Mouse (Mus musculus) heart, embryonic 12.5 days (tissue): Measurements from ENCODE around the gene Rara. TPM values are rescaled to one million over a fixed set of nuclear protein-coding genes. Genes with fewer than 3 reads are reported as not detected.

Experiments used
- ATAC-seq: fragments of 200-750 bp; cut with Nextera tagmentation; 2 replicates; pipeline ENCODE4 v1.8.0; 2017; ENCODE audit warnings: moderate TSS enrichment, moderate library complexity; ENCODE audit not compliant: insufficient number of reproducible peaks, low FRiP score
- H3K27ac ChIP-seq: fragments of 300-500 bp; sonication (generic); 2 replicates; pipeline ENCODE4 v1.5.1; 2016; ENCODE audit warnings: mild to moderate bottlenecking, moderate library complexity; ENCODE audit not compliant: poor library complexity, severe bottlenecking
- H3K27me3 ChIP-seq: fragments of 300-500 bp; sonication (generic); replicated peaks from 2 replicates; pipeline ENCODE4 v1.6.1; 2016; ENCODE audit warnings: mild to moderate bottlenecking, moderate library complexity
- H3K36me3 ChIP-seq: fragments of 300-500 bp; sonication (generic); 2 replicates; pipeline ENCODE4 v1.6.1; 2016; ENCODE audit warnings: mild to moderate bottlenecking, moderate library complexity
- H3K4me1 ChIP-seq: fragments of 300-500 bp; sonication (generic); replicated peaks from 2 replicates; pipeline ENCODE4 v1.6.1; 2016; ENCODE audit warnings: mild to moderate bottlenecking
- H3K4me2 ChIP-seq: fragments of 300-500 bp; sonication (generic); 2 replicates; pipeline ENCODE4 v1.6.1; 2016; ENCODE audit warnings: mild to moderate bottlenecking, moderate library complexity
- H3K4me3 ChIP-seq: fragments of 300-500 bp; sonication (generic); 2 replicates; pipeline ENCODE4 v1.5.1; 2016; ENCODE audit warnings: mild to moderate bottlenecking
- H3K9ac ChIP-seq: fragments of 300-500 bp; sonication (generic); 2 replicates; pipeline ENCODE4 v1.6.1; 2016; ENCODE audit warnings: mild to moderate bottlenecking, moderate library complexity
- H3K9me3 ChIP-seq: fragments of 300-500 bp; sonication (generic); replicated peaks from 2 replicates; pipeline ENCODE4 v1.6.1; 2016; ENCODE audit warnings: mild to moderate bottlenecking, moderate library complexity
- WGBS: fragments of 180-500 bp; shearing (Covaris S2); methylation state at CpG from one replicate; pipeline ENCODE4 v1.1.7; 2016; 5-methylcytosine and 5-hydroxymethylcytosine counted together
- polyA plus RNA-seq: library from polyadenylated mRNA; unstranded; fragments of >200 nt; fragmentation: Nextera tagmentation; extraction: Ambion mirVana; gene quantifications from 2 replicates; pipeline ENCODE4 v1.2.1, GENCODE M21; 2016

The Rara gene
- polyA plus RNA-seq, 1 experiment from 2014 or later = 33.8 TPM

GRCm38 (mm10) chr11:98953835-98954320, 26.3 kb downstream of the Rara start:
- Histone ChIP-seq H3K27me3 (no peaks in the 10 kb centered on the region), H3K9ac (0 out of 2 replicates have a peak overlapping the region, but pooled peaks have one; percentile 44), H3K4me2 (peak overlapping the region; percentile 55), H3K27ac (peak overlapping the region; percentile 83), H3K36me3 (peaks cover 50% of the 10 kb centered on the region), H3K4me1 (peaks cover 74% of the 10 kb centered on the region), H3K9me3 (no peaks in the 10 kb centered on the region), H3K4me3 (no peak overlapping the region)
- WGBS = 18% methylated on average over 13 of the region's 13 CpGs
- ATAC-seq = no peak

- peak overlapping the region; percentile 55 for H3K4me2 ChIP-seq
- no peaks in the 10 kb centered on the region for H3K27me3 ChIP-seq
- WGBS = 7% methylated on average over 10 of the region's 10 CpGs
- peak overlapping the region; percentile 44 for H3K9ac ChIP-seq
- ATAC-seq = peak; percentile 52
- H3K4me1 ChIP-seq = peaks cover 74% of the 10 kb centered on the region
- H3K36me3 ChIP-seq = peaks cover 46% of the 10 kb centered on the region
- peak overlapping the region; percentile 83 for H3K27ac ChIP-seq
- no peaks in the 10 kb centered on the region for H3K9me3 ChIP-seq
- H3K4me3 ChIP-seq = no peak overlapping the region
Observed at GRCm38 (mm10) chr11:98954373-98954772, 26.8 kb downstream of the Rara start.

GRCm38 (mm10) chr11:98954801-98955706, 27.4 kb downstream of the Rara start:
- H3K27ac ChIP-seq = peak overlapping the region; percentile 83
- peaks cover 74% of the 10 kb centered on the region for H3K4me1 ChIP-seq
- 18% methylated on average over 16 of the region's 17 CpGs for WGBS
- peak overlapping the region; percentile 55 for H3K4me2 ChIP-seq
- peak; percentile 37 for ATAC-seq
- H3K27me3 ChIP-seq = no peaks in the 10 kb centered on the region
- no peak overlapping the region; the same call in 1 of the 2 replicates for H3K4me3 ChIP-seq
- no peaks in the 10 kb centered on the region for H3K9me3 ChIP-seq
- H3K36me3 ChIP-seq = peaks cover 41% of the 10 kb centered on the region
- peak overlapping the region; percentile 49 for H3K9ac ChIP-seq

- H3K9ac ChIP-seq = peak overlapping the region; percentile 49
Observed at GRCm38 (mm10) chr11:98955707-98956235, 28.2 kb downstream of the Rara start.

GRCm38 (mm10) chr11:98956340-98956739, 28.7 kb downstream of the Rara start:
- Histone ChIP-seq H3K36me3 (peaks cover 29% of the 10 kb centered on the region), H3K9me3 (no peaks in the 10 kb centered on the region), H3K27me3 (no peaks in the 10 kb centered on the region), H3K9ac (no peak overlapping the region; the same call in 1 of the 2 replicates), H3K4me3 (no peak overlapping the region), H3K4me2 (no peak overlapping the region), H3K27ac (peak overlapping the region; percentile 26; the same call in 1 of the 2 replicates), H3K4me1 (peaks cover 74% of the 10 kb centered on the region)
- no peak for ATAC-seq
- 61% methylated on average over 10 of the region's 10 CpGs for WGBS

More at GRCm38 (mm10) chr11:98955707-98956235, 28.2 kb downstream of the Rara start:
- Histone ChIP-seq H3K9me3 (no peaks in the 10 kb centered on the region), H3K4me3 (no peak overlapping the region), H3K4me2 (peak overlapping the region; percentile 55), H3K4me1 (peaks cover 74% of the 10 kb centered on the region), H3K27me3 (no peaks in the 10 kb centered on the region), H3K36me3 (peaks cover 34% of the 10 kb centered on the region), H3K27ac (peak overlapping the region; percentile 83)
- ATAC-seq = no peak
- 27% methylated on average over 7 of the region's 7 CpGs for WGBS

- Histone ChIP-seq H3K4me2 (peak overlapping the region; percentile 100), H3K9me3 (no peaks in the 10 kb centered on the region), H3K9ac (peak overlapping the region; percentile 88), H3K4me1 (peaks cover 80% of the 10 kb centered on the region), H3K27ac (peak overlapping the region; percentile 83), H3K27me3 (no peaks in the 10 kb centered on the region), H3K4me3 (peak overlapping the region; percentile 77), H3K36me3 (peaks cover 17% of the 10 kb centered on the region)
- under 1% methylated on average over 43 of the region's 43 CpGs for WGBS
- peak; percentile 51; the same call in 1 of the 2 replicates for ATAC-seq
Observed at GRCm38 (mm10) chr11:98959437-98960312, 32.1 kb downstream of the Rara start.

- ATAC-seq = peak; percentile 37; the same call in 1 of the 2 replicates
- peak overlapping the region; percentile 83 for H3K27ac ChIP-seq
- peaks cover 17% of the 10 kb centered on the region for H3K36me3 ChIP-seq
- no peaks in the 10 kb centered on the region for H3K9me3 ChIP-seq
- WGBS = 1% methylated on average over 41 of the region's 53 CpGs
- H3K4me1 ChIP-seq = peaks cover 80% of the 10 kb centered on the region
- H3K4me3 ChIP-seq = peak overlapping the region; percentile 77
- peak overlapping the region; percentile 88 for H3K9ac ChIP-seq
- no peaks in the 10 kb centered on the region for H3K27me3 ChIP-seq
- H3K4me2 ChIP-seq = peak overlapping the region; percentile 100
Observed at GRCm38 (mm10) chr11:98960313-98960906, 32.8 kb downstream of the Rara start.

GRCm38 (mm10) chr11:98961051-98961592, 33.5 kb downstream of the Rara start:
- ATAC-seq = no peak
- H3K9ac ChIP-seq = peak overlapping the region; percentile 88
- WGBS = 12% methylated on average over 18 of the region's 18 CpGs
- H3K27me3 ChIP-seq = no peaks in the 10 kb centered on the region
- H3K4me1 ChIP-seq = peaks cover 80% of the 10 kb centered on the region
- H3K9me3 ChIP-seq = no peaks in the 10 kb centered on the region
- H3K27ac ChIP-seq = peak overlapping the region; percentile 83
- peak overlapping the region; percentile 100 for H3K4me2 ChIP-seq
- H3K36me3 ChIP-seq = peaks cover 17% of the 10 kb centered on the region
- H3K4me3 ChIP-seq = peak overlapping the region; percentile 77

GRCm38 (mm10) chr11:98961766-98962165, 34.1 kb downstream of the Rara start:
- WGBS = 11% methylated on average over 8 of the region's 8 CpGs
- peak overlapping the region; percentile 83 for H3K27ac ChIP-seq
- no peaks in the 10 kb centered on the region for H3K9me3 ChIP-seq
- H3K4me3 ChIP-seq = peak overlapping the region; percentile 77
- H3K4me1 ChIP-seq = peaks cover 81% of the 10 kb centered on the region
- peak overlapping the region; percentile 100 for H3K4me2 ChIP-seq
- ATAC-seq = no peak
- H3K36me3 ChIP-seq = peaks cover 19% of the 10 kb centered on the region
- peak overlapping the region; percentile 88 for H3K9ac ChIP-seq
- H3K27me3 ChIP-seq = no peaks in the 10 kb centered on the region
